24 mouse cellular contexts compared by ENCODE assay signal in the genomic region with DNA sequence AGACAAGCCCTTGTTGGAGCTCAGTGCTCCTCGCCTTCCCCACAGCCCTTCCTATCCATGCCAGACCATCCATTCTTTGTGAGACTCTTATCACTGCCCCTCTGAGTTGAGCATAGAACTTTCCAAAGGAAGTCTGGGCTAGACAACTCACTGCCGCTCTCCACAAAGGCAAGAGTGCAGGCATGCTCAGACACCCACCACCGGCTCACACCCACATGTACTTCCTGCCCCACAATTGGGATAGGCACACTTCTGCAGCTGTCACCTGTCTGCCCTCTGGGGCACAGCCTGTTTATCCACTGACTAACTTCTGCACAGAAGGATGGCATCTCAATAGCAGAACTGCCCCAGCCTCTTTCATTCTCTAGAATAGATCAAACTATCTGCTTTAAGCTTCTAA.
DNase-seq lines count a peak whose midpoint lies in the region; ATAC-seq and TF ChIP-seq lines count a peak whose summit lies in the region.
"Had no signal": no experiment of that assay in that cellular context is flagged by ENCODE, and none has a peak within 500 bp of the region (broad histone marks: within the 10 kb centered on the region; RNA-seq: fewer than 3 reads in every experiment).

No protein-coding gene starts in this region.

- no peaks in the 10 kb centered on the region for H3K27me3 ChIP-seq in kidney, embryonic 14.5 days (ENCODE audit: control insufficient read depth, insufficient read depth, low read length)
- no peaks in the 10 kb centered on the region for H3K27me3 ChIP-seq in CH12.LX (replicated peaks)
- H3K27me3 ChIP-seq: embryonic facial prominence, embryonic 13.5 days; forebrain, embryonic 15.5 days; hindbrain, embryonic 12.5 days; liver, embryonic 13.5 days; midbrain, embryonic 12.5 days; neural tube, embryonic 13.5 days; Patski had no signal

- no peaks in the 10 kb centered on the region for H3K9me3 ChIP-seq in kidney, embryonic 14.5 days (ENCODE audit: control insufficient read depth, low read length)
- H3K9me3 ChIP-seq in CH12.LX (replicated peaks; ENCODE audit: low read length), result no peaks in the 10 kb centered on the region
- H3K9me3 ChIP-seq: embryonic facial prominence, embryonic 13.5 days; forebrain, embryonic 15.5 days; hindbrain, embryonic 12.5 days; liver, embryonic 13.5 days; midbrain, embryonic 12.5 days; neural tube, embryonic 13.5 days had no signal

- TF ChIP-seq RAD21 in CH12.LX (IDR thresholded peaks at IDR 0.05; ENCODE audit: low read depth, low read length), result no peak

- no peak overlapping the region for H3K27ac ChIP-seq in kidney, embryonic 14.5 days (ENCODE audit: low read depth, low read length)
- no peak overlapping the region for H3K27ac ChIP-seq in CH12.LX (ENCODE audit: insufficient read depth, low read depth)
- H3K27ac ChIP-seq: embryonic facial prominence, embryonic 13.5 days; forebrain, embryonic 15.5 days; hindbrain, embryonic 12.5 days; liver, embryonic 13.5 days; midbrain, embryonic 12.5 days; neural tube, embryonic 13.5 days had no signal

- TF ChIP-seq CTCF in CH12.LX (conservative IDR thresholded peaks at IDR 0.05 in 1 of 2, IDR thresholded peaks at IDR 0.05 in 1 of 2; ENCODE audit: low read depth in 2 of 2, low read length in 2 of 2), result no peak

- no peak overlapping the region for H3K9ac ChIP-seq in kidney, embryonic 14.5 days (ENCODE audit: low read depth, low read length)
- no peak overlapping the region for H3K9ac ChIP-seq in CH12.LX (ENCODE audit: insufficient read depth, low read depth)
- H3K9ac ChIP-seq: embryonic facial prominence, embryonic 13.5 days; forebrain, embryonic 15.5 days; hindbrain, embryonic 12.5 days; liver, embryonic 13.5 days; lung, embryonic 14.5 days; midbrain, embryonic 12.5 days; neural tube, embryonic 13.5 days had no signal

- WGBS in kidney, embryonic 14.5 days, result 73% methylated on average over 3 of the region's 3 CpGs

- no peaks in the 10 kb centered on the region for H3K79me2 ChIP-seq in CH12.LX (replicated peaks; ENCODE audit: control insufficient read depth, extremely low read depth, insufficient read depth, poor library complexity, severe bottlenecking)

- in situ Hi-C loops in CH12.LX (cut with MboI; ENCODE audit: low pct_ligation_motif_present, low pct_unique_long_range_greater_than_20kb, low sequenced_read_pairs), result loop anchor here (25.0 kb wide), 1 partner anchor 510 kb away; a partner anchor contains a TSS

- dilution Hi-C loops in CH12.LX (cut with MboI; ENCODE audit: extremely low pct_ligation_motif_present, extremely low pct_unique_long_range_greater_than_20kb, low sequenced_read_pairs), result no loop called here

- no peak overlapping the region for H3K4me2 ChIP-seq in kidney, embryonic 14.5 days (replicated peaks; ENCODE audit: low read depth, low read length)
- H3K4me2 ChIP-seq in CH12.LX (ENCODE audit: insufficient read depth, low read depth, poor library complexity, severe bottlenecking), result no peak overlapping the region
- H3K4me2 ChIP-seq: embryonic facial prominence, embryonic 13.5 days; forebrain, embryonic 15.5 days; heart, embryonic 11.5 days; hindbrain, embryonic 12.5 days; liver, embryonic 13.5 days; lung, embryonic 14.5 days; midbrain, embryonic 12.5 days; neural tube, embryonic 13.5 days had no signal

- no peak overlapping the region for H3K4me3 ChIP-seq in kidney, embryonic 14.5 days (ENCODE audit: low read length)
- H3K4me3 ChIP-seq in CH12.LX (replicated peaks in 1 of 3; ENCODE audit: low read depth in 2 of 3, low read length in 2 of 3, poor library complexity in 1 of 3), result no peak overlapping the region
- H3K4me3 ChIP-seq: embryonic facial prominence, embryonic 13.5 days; forebrain, embryonic 15.5 days; hindbrain, embryonic 12.5 days; liver, embryonic 13.5 days; midbrain, embryonic 12.5 days; neural tube, embryonic 13.5 days had no signal

- no peak for ATAC-seq in kidney, embryonic 14.5 days (ENCODE audit: low FRiP score, low TSS enrichment)
- ATAC-seq: forebrain, embryonic 15.5 days; inflammation-experienced regulatory T-cells, adult 6 months; Patski had no signal

- H3K36me3 ChIP-seq in kidney, embryonic 14.5 days (ENCODE audit: control insufficient read depth, insufficient read depth, low read length), result no peaks in the 10 kb centered on the region
- H3K36me3 ChIP-seq in CH12.LX (replicated peaks in 1 of 2; ENCODE audit: control insufficient read depth in 1 of 2, insufficient read depth in 1 of 2, low read length in 1 of 2), result no peaks in the 10 kb centered on the region
- H3K36me3 ChIP-seq: embryonic facial prominence, embryonic 13.5 days; forebrain, embryonic 15.5 days; hindbrain, embryonic 12.5 days; liver, embryonic 13.5 days had no signal

- peak; percentile 1 for DNase-seq in kidney, adult 18-20 months
- DNase-seq in A20 (ENCODE audit: low read depth, low spot score) (peak; percentile 51), CH12.LX (ENCODE audit: extremely low read depth) (peak; percentile 34)
- DNase-seq in thymus, postnatal 0 days (ENCODE audit: low spot score), result peak; percentile 75
- no peak for DNase-seq in right cerebral cortex, postnatal 14 days
- no peak for DNase-seq in spleen, adult 18-20 months
- DNase-seq: adrenal gland, adult 8-10 months; cerebellum, adult 9-10 months; gastrocnemius, postnatal 36 days; kidney, adult 9 months; kidney, postnatal 4 days; layer of hippocampus, adult 9-11 months; liver, embryonic 13.5 days; lung, embryonic 14.5 days; lung, postnatal 4 days had no signal

- TF ChIP-seq EP300 in CH12.LX (IDR thresholded peaks at IDR 0.05; ENCODE audit: low read length), result no peak

- TF ChIP-seq POLR2A in CH12.LX (IDR thresholded peaks at IDR 0.05; ENCODE audit: low read depth, low read length), result no peak

- H3K4me1 ChIP-seq in kidney, embryonic 14.5 days (ENCODE audit: control insufficient read depth, insufficient read depth, low read length), result no peaks in the 10 kb centered on the region
- H3K4me1 ChIP-seq in CH12.LX (ENCODE audit: control insufficient read depth in 1 of 2, insufficient read depth in 2 of 2), result peaks cover 3 to 28% of the 10 kb centered on the region in 2 experiments
- H3K4me1 ChIP-seq: liver, embryonic 13.5 days had no signal

TF ChIP-seq in CH12.LX, 34 proteins besides CTCF, POLR2A, EP300 and RAD21:
- TF ChIP-seq ZMIZ1 (IDR thresholded peaks at IDR 0.05; ENCODE audit: low read depth, low read length) (no peak), SIN3A (IDR thresholded peaks at IDR 0.05; ENCODE audit: low read length) (no peak), SMC3 (IDR thresholded peaks at IDR 0.05; ENCODE audit: low read depth, low read length) (no peak), BHLHE40 (IDR thresholded peaks at IDR 0.05; ENCODE audit: low read depth, low read length) (peak; percentile 62)

Comparison
In these comparisons a context has a peak if more than half of its experiments do, and no peak if none do; other contexts are left out.
1. DNase-seq: peak in kidney, adult 18-20 months (single experiment), A20 (single experiment), CH12.LX (single experiment) and thymus, postnatal 0 days (single experiment); none in right cerebral cortex, postnatal 14 days (single experiment) and spleen, adult 18-20 months (0 of 2).